Mouse (Mus musculus) liver, adult (tissue): Measurements from ENCODE around the gene Uts2r.

Experiments used
- GATA4 ChIP-seq: IDR thresholded peaks from 2 replicates; pipeline ENCODE4 v1.6.1; 2014; ENCODE audit warnings: mild to moderate bottlenecking, low read length; ENCODE audit not compliant: insufficient replicate concordance

Gene Uts2r

GRCm38 (mm10) chr11:121159971-121160370 lies at the start of gene Uts2r:
Gene Uts2r, plus strand, starts transcription at chr11:121160271.
- no peak for TF ChIP-seq GATA4

- no peak for TF ChIP-seq GATA4
Measured at GRCm38 (mm10) chr11:121111051-121111450, 49.0 kb upstream of the Uts2r start.

DNA sequence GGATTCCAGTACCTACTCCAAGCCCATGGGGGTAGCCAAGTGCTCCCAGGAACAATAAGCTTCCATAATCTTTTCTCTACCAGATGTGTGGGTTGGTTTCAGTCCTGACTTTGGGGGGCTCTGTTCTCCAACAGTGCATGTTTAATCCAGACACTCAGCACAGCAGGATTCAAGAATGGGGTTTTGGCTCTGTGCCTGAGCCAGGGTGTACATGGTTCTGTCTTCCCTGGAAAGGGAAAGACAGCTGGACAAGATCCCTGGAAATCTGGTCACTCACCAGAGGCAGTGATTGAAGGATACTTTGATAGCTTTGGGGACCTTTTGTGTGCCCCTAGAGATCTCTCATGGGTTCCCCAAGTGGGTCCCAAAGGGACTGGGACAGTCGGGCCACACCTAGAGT lies 48.5 kb upstream of the Uts2r start:
- TF ChIP-seq GATA4, result no peak

GRCm38 (mm10) chr11:121112091-121112775 lies 47.8 kb upstream of the Uts2r start:
- TF ChIP-seq GATA4, result no peak

DNA sequence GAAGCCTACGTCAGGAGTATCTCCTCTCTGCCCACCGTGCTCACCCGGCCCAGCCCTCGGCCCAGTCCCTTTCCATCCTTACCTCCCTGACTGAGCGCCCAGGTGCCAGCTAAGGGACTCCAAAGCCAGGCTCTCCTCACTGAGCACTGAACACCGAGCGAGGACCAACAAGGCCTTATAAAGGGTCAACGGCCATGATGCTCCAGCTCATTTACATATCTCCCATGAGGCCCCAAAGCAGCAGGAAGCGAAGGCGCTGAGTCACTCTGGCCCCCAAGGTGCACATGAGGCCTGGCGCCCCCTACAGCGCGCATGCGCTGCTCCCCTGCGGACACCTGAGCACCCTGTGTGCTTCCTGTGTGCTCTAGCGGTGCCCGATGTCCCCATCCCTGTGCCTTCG lies 42.0 kb upstream of the Uts2r start:
- TF ChIP-seq GATA4, result no peak

DNA sequence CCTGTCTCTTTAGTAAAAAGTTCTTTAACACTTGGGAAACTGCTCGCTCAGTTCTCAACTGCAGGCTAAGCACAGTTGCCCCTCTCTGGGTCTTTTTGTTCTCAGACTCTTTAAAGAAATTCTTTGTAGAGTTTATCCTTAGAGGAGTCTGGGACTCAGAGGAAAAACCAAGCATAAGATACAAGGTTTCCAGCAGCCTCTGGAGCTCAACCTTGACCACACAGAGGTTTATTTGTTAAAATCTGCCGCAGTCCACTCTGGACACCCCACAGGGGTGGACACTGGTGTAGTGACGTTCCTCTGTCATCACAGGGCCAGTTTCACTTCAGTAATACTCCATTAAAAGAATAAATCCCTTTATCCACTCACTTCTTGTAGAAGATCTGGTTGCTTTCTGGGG lies 41.5 kb upstream of the Uts2r start, which contains the start of gene Tex19.2:
Gene Tex19.2, minus strand, starts transcription at position 101 of the 400 bp plus-strand sequence.
- no peak for TF ChIP-seq GATA4

DNA sequence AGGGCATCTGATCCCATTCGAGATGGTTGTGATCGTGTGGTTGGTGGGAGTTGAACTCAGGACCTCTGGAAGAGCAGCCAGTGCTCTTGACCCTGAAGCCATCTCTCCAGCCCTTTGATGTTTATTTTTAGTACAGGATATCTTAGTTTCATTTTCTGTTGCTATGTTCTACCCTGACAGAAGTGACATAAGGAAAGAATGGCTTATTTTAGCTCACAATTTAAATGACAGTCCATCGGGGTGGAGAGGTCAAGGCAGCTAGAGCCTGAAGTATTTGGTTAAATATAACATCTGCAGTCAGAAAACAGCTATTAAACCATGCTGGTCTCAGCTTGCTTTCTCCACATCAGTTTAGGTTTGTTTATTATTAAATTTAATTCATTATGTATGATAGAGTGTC lies 38.9 kb upstream of the Uts2r start:
- TF ChIP-seq GATA4, result no peak

DNA sequence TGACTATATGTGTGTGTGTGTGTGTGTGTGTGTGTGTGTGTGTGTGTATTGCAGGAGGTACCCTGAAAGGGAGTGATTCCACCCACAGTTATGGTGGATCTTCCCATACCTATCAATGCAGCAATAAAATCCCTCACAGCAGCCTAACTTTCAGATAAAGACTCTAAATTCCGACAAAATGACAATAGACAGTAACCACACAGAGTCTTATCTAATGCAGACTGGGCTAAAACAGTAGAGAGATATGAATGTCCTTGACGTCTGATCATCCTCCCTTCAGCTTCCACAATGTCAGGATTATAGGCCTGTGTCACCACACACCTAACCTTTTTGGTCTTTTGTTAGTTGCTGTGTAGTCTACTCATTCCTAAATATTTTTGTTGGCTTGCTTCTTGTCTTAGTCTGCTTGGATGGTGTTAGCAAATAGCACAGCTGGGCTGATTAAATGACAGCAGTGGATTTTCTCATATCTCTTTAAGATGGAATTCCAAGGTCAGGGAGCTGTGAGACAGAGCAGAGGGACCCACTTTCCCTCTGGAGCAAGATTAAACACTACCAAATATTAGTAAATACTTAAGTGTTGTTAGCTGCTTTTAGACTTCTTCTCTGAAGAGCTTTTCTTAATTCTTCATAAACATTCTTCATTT lies 37.9 kb upstream of the Uts2r start:
- TF ChIP-seq GATA4, result 0 out of 2 replicates have a peak, but pooled peaks have one; percentile 21

DNA sequence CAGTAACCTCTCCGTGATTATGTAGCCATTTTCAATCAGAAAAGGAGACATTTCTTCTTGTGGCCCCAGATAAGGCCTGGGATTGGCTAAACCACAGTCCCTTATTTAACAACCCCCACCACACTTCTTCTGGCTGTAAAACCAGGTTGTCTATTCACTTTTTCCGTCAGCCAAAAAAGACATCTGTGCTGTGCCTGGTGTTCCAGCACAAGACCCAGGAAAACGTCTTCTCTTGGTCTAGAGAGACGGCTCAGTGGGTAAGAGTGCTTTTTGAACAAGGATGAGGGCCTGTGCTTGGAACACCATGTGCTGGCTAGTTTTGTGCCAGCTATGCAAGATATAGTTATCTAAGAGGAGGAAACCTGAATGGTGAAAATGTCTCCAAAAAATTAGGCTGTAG lies 36.6 kb upstream of the Uts2r start:
- no peak for TF ChIP-seq GATA4

- no peak for TF ChIP-seq GATA4
Measured at GRCm38 (mm10) chr11:121125522-121126172, 34.4 kb upstream of the Uts2r start.

DNA sequence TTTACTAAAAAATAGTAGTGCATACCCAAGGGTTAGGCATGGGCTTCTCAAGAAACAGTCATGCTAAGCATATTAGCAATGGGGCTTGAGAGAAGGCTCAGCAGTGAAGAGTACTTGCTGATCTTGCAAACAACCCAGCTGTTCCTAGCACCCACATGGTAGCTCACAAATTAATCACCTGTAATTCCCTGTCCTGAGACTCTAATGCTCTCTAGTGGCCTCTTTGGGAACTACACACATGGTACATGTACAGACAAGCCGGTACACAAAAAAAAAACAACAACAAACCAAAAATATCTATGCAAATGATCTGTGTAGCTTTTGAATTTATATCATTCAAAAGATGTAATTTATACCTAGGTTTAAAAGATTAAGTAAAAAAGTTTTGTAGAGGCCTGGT lies 33.7 kb upstream of the Uts2r start:
- TF ChIP-seq GATA4, result no peak

GRCm38 (mm10) chr11:121127441-121127840 lies 32.6 kb upstream of the Uts2r start:
- no peak for TF ChIP-seq GATA4

GRCm38 (mm10) chr11:121129616-121130015 lies 30.5 kb upstream of the Uts2r start:
- TF ChIP-seq GATA4, result no peak

- no peak for TF ChIP-seq GATA4
Measured at GRCm38 (mm10) chr11:121134600-121134999, 25.5 kb upstream of the Uts2r start.

- TF ChIP-seq GATA4, result no peak
Measured at GRCm38 (mm10) chr11:121137682-121138081, 22.4 kb upstream of the Uts2r start.

DNA sequence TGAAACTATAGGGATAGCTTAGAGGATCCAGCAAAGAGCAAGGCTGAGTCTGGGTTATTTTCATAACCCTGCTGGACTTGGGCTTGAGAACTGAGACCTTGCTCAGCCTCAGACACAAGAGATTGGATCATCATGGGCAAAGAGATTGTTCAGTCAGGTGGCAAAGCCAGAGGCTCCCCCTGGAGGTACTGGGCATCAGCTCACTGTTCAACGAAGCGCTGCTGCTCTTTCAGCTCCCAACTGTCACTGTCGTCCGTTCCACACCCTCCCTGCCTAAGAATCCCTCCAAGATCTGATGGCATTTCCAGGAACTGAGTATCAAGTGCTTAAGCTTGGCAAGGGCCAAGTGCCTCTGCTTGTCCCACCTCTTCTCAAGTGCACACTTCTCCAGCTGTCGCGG lies 21.3 kb upstream of the Uts2r start:
- TF ChIP-seq GATA4, result no peak

GRCm38 (mm10) chr11:121143325-121144015 lies 16.6 kb upstream of the Uts2r start:
- no peak for TF ChIP-seq GATA4
